Mouse (Mus musculus): ENCODE data around the gene Ubr7.

Gene Ubr7

GRCm38 (mm10) chr12:102743036-102743588 lies 14.7 kb upstream of the Ubr7 start:
- no peak for DNase-seq (ENCODE audit: low spot score)

DNA sequence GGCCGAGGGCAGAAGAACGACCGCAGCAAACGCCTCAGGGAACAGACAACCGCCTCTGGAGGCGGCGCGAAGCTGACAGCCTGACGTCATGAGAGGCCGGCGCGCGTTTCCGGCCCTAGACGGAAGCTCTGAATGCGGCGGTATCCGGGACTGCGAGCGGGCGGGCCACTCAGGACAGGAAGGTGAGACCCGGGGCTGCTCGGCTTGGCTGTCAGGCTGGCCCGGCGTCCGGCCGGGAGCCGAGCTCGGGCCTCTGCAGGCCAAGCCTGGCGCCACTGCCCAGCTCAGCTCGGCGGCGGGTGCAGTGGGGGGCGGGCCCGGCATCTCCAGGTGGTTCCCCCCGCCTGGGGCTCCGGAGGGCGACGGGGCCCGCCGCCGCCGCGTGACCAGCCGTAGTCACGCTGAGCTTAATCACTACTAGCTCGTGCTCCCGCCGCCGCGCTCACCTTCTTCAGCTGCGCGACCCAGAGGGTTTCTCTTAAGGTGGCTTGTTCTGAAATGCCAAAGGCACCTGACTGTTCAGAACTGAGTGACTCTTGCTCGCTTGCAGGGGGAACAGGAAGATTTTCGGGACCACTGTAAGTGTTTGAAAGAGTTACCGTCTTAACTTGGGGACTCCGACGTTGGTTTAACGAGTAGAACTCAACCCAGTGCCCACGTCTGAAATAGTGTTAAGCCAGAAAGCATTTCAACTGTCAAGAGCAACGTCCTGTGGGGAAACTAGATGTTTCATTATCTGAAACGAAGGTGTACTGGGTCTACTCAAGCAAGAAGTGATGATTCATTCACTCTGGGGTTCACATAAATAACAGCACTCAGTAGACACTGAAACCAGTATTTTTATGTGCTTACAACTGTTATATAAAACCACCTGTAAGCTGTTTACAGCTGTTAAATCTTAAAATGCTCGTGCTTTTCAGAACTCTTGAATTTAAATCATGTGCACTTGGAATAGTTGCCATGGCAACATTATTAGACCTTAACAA lies 13.9 kb upstream of the Ubr7 start, which contains the start of the genes Moap1 and Tmem251:
Gene Moap1 (minus strand): TSS at position 73 of the 986 bp plus-strand sequence.
Gene Tmem251 (plus strand): TSS at position 174 of the 986 bp plus-strand sequence.
- peak; percentile 89 for DNase-seq (ENCODE audit: low spot score)

DNA sequence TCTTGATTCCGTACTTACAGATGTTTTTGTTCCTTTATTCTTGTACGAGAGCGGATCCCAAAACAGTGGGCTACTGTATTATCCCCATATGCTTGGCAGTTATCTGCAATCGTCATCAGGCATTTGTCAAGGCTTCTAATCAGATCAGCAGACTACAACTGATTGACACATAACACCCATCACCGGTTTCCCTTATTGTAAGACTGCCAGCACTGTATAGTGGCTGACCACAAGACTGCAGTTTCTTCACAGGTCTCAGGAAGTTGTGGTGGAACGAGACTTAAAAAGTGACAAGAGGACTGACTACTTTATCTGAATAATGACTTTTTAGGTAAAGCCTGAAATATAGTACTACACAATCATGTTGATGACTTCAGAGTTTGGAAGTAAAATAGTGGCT lies 12.9 kb upstream of the Ubr7 start:
- DNase-seq (ENCODE audit: low spot score) = no peak

DNA sequence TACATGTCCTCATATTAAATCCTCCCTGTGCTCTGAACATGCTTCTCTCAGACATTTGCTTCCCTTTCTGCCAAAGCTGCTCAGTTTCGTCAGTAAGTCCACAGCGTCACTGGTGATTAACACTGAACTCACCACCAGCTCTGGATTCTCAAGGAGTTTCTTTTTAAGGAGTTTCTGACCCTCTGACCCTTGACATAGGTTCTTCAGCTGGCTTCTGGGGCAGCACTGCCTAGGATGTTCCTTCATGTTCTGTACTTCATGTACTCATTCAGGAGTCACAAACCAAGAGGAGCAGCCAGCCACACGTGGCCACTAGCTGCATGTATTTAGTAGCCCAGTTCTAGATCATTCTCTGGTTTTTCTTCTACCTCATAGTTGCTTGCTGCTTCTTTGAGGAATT lies 9.5 kb upstream of the Ubr7 start:
- no peak for DNase-seq (ENCODE audit: low spot score)

- peak; percentile 53 for DNase-seq (ENCODE audit: low spot score)
These were observed 1.5 kb upstream of the Ubr7 start for GRCm38 (mm10) chr12:102756304-102756703.

GRCm38 (mm10) chr12:102757055-102757688 lies 595 bp upstream of the Ubr7 start:
- DNase-seq (ENCODE audit: low spot score) = peak; percentile 93

- no peak for DNase-seq (ENCODE audit: low spot score)
These were observed 613 bp downstream of the Ubr7 start, which contains the start of gene Gm20604 for GRCm38 (mm10) chr12:102758403-102758756. TSS of gene Gm20604 (minus strand) at chr12:102758672.

DNA sequence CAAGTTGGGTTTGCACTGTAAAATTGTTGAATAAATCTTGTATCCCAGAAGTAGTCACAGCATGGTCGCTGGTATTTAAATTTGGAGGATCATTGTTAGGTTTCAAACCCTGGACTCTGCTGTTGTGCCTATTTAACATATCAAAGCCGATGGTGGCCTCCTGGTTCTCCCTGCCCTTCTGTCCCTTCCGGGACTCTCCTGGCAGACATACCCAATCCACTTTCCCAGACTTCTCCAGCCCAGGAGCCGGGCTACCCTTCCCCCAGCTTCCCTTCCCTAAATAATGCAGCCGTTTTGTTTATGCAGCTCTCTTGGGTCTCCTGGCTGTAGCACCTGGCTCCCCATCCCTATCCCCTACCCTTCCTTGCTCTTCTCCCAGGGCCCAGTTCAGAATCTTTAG lies 1.2 kb downstream of the Ubr7 start:
- no peak for DNase-seq (ENCODE audit: low spot score)

GRCm38 (mm10) chr12:102761668-102762067 lies 3.9 kb downstream of the Ubr7 start:
- no peak for DNase-seq (ENCODE audit: low spot score)

DNA sequence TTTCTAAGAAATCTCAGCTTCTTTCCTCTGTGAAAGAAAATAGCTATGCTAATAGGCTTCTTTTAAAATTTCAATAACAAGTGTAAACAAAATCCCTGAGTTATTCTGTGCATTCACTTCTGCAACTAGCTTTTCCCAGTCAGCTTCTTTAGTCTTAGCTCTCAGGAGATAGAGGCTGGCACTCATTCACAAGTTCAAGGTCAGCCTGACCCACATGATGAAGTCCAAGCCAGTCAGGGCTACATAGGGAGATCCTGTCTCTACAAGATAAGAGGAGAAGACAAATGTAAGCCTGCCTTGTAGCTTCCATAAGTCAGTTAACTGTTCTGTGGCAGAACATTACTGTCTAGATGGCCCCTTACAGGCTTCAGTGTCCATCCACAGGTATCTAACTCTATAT lies 5.9 kb downstream of the Ubr7 start:
- DNase-seq (ENCODE audit: low spot score) = no peak

GRCm38 (mm10) chr12:102769000-102769399 lies 11.2 kb downstream of the Ubr7 start:
- no peak for DNase-seq (ENCODE audit: low spot score)

DNA sequence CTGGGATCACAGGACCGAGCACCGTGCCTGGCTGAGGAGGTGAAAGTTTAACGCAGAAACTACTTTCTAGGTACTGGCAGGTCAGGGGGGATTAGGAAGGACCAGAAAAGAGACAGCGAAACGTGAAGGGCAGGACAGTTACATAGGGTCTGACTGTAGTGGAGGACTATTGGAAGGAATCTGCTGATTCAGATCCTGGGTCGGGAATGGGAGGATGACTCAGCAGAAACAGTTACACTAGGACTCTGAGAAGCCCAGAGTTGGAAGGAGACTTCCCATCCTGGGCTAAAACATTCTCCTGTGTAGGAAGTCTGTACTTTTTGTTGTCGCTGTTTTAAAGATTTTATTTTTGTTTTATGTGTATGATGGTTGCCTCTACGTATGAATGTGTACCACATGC lies 13.8 kb downstream of the Ubr7 start:
- DNase-seq (ENCODE audit: low spot score) = no peak

- DNase-seq (ENCODE audit: low spot score) = no peak
These were observed 14.9 kb downstream of the Ubr7 start for GRCm38 (mm10) chr12:102772676-102773075.

DNA sequence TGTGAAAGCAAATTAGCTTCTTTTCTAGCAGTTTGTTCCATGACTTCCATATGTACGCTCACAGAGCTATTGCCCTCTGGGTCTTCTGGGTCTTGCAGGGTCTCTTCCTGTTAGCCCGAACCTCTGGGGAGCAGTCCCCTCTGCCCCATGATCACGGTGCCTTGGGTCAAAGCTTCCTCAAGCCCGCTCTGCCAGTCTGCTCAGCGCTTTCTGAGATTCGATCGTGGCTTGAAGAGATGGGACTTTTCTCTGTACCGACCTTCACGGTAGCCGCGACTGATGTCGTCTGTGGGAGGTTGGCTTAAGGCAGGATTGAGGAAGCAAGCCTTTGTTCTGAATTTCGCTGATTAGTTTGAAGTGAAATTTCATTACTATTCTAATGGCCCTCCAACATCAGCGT lies 18.3 kb downstream of the Ubr7 start:
- DNase-seq (ENCODE audit: low spot score) = no peak

- DNase-seq (ENCODE audit: low spot score) = no peak
These were observed 20.4 kb downstream of the Ubr7 start for GRCm38 (mm10) chr12:102778151-102778550.

GRCm38 (mm10) chr12:102779452-102779851 lies 21.7 kb downstream of the Ubr7 start:
- peak; percentile 50 for DNase-seq (ENCODE audit: low spot score)

GRCm38 (mm10) chr12:102782841-102783240 lies 25.1 kb downstream of the Ubr7 start:
- no peak for DNase-seq (ENCODE audit: low spot score)

DNA sequence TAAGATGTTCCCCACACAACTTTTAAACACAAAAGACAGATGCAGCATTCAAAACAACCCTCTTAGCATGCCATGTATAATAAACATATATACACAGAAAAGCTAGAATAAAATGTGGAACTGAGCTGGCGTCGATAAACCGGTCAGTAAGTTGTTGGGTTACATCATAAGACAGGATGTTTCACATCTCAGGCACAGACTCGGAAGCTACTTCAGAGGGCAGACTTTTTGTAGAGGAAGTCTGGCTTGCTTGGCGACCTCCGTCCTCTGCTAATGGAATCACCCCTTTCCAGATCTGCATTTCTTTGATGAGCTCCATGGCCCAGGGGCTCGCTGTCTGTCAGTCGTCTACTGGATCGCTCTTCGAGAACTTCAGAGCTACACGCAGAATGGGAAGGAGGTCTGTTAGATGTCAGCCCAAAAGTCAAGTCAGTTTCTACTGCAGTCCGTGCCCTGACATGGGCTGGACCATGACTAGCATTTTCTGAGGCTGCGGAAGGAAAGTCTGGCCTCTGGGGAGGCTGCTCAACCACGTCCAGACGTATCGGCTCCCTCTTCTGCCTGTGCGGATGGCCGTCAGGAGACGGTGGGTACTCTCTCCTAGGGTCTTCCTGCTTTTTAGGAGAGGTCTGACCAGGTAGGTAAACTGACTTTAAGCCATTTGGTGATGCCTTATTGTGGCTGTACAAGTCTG lies 27.3 kb downstream of the Ubr7 start:
- DNase-seq (ENCODE audit: low spot score) = no peak

- no peak for DNase-seq (ENCODE audit: low spot score)
These were observed 27.8 kb downstream of the Ubr7 start for GRCm38 (mm10) chr12:102785593-102785985.

DNA sequence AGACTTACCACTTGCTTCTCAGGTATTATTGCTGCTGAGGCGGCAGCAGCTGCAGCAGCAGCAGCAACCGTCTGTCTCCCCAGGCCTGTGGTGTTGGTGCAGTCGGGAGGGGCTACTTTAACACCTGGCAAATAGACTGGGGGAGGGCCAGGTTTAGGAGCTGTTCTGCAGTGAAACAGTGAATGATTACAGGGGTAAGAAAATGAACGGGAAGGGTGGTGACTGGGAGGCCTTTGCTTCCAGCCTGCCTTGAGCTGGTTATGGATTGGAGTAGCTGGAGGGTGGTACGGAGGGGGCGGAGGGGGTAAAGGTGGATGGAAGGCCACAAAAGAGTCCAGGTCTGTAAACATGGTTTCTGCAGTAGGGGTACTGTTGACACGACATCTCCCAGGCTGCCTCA lies 30.2 kb downstream of the Ubr7 start:
- DNase-seq (ENCODE audit: low spot score) = no peak

- DNase-seq (ENCODE audit: low spot score) = no peak
These were observed 41.8 kb downstream of the Ubr7 start for GRCm38 (mm10) chr12:102799528-102799927.

DNA sequence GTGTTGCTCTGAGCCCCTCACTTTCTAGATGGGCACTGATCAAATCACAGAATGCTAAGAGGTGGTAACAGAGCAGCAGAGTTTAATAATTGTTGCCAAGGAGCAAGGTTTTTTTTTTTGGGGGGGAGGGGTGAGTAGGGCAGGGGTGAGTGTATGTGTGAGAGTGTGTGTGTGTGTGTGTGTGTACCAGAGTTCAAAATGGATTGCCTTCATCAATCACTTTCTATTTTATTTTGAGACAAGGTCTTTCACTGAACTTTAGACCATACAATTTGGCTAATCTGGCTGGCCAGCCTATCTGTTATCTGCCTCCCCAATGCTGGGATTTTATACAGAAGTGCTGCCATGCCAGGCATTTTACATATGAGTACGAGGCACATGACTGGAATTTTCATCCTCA lies 57.1 kb downstream of the Ubr7 start:
- DNase-seq (ENCODE audit: low spot score) = no peak
